Mouse (Mus musculus): ENCODE measurements at regions not wholly inside any gene's neighbourhood (a gene's known extent, or its start where the extent isn't known, plus 50 kb on each side); places are given as distances from the start of the nearest gene placed in this dataset.

DNA sequence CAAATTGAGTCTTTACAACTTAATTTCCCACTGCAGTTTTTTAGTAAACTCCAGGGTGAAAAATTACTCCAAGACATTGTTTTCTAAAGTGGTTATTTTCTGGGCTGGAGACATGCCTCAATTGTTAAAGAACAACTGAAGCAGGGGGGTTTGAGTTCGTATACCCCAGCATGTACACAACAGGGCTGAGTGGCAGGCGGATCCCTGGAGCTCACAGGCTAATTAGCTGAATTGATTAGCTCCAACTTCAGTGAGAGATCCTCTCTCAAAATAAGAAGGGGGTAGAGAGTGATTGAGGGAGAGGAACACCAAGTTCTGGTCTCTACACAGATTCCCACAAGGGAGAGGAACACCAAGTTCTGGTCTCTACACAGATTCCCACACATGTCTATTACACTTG is 164.2 kb downstream of the Wdr20rt start:
- WGBS: 86% methylated on average over 2 of the region's 2 CpGs
- TF ChIP-seq POLR2A (IDR thresholded peaks at IDR 0.05; ENCODE audit: low read depth, low read length): no peak
- no peak for TF ChIP-seq CTCF (conservative IDR thresholded peaks at IDR 0.05; ENCODE audit: insufficient read depth, insufficient read length, low read depth, low read length)
- Histone ChIP-seq H3K27me3 (replicated peaks; ENCODE audit: control insufficient read depth, insufficient read depth, low read length) (no peaks in the 10 kb centered on the region), H3K4me1 (ENCODE audit: control insufficient read depth, insufficient read depth, low read length) (no peaks in the 10 kb centered on the region), H3K27ac (ENCODE audit: insufficient read depth, low read depth, low read length) (no peak overlapping the region), H3K4me3 (ENCODE audit: insufficient read depth, low read depth, low read length) (no peak overlapping the region), H3K36me3 (ENCODE audit: control insufficient read depth, insufficient read depth, low read length) (no peaks in the 10 kb centered on the region)
- DNase-seq: no peak

DNA sequence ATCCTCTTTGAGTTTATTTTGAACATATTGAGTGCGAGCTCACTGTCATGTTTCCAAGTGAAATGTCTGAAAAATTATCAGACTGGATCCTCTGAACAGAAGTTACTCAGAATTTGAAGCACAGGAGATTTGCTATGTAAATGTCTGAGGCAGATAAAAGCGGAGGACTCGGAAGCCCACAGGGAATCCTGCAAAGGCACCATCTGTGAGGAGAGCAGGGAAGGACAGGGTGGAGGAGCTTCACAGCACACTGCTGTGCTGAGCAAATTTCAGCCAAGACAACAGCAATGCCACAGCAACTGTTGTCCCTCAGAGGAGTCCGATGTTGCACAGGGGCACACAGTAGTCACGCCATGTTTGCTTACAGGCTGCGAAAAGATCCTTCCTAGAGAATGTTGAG is 165.0 kb downstream of the Wdr20rt start:
- Histone ChIP-seq H3K27ac (ENCODE audit: insufficient read depth, low read depth, low read length) (no peak overlapping the region), H3K27me3 (replicated peaks; ENCODE audit: control insufficient read depth, insufficient read depth, low read length) (no peaks in the 10 kb centered on the region), H3K4me1 (ENCODE audit: control insufficient read depth, insufficient read depth, low read length) (no peaks in the 10 kb centered on the region), H3K4me3 (ENCODE audit: insufficient read depth, low read depth, low read length) (no peak overlapping the region), H3K36me3 (ENCODE audit: control insufficient read depth, insufficient read depth, low read length) (no peaks in the 10 kb centered on the region)
- TF ChIP-seq POLR2A (IDR thresholded peaks at IDR 0.05; ENCODE audit: low read depth, low read length) (no peak), CTCF (conservative IDR thresholded peaks at IDR 0.05; ENCODE audit: insufficient read depth, insufficient read length, low read depth, low read length) (no peak)
- WGBS: 95% methylated on average over 6 of the region's 6 CpGs
- no peak for DNase-seq

DNA sequence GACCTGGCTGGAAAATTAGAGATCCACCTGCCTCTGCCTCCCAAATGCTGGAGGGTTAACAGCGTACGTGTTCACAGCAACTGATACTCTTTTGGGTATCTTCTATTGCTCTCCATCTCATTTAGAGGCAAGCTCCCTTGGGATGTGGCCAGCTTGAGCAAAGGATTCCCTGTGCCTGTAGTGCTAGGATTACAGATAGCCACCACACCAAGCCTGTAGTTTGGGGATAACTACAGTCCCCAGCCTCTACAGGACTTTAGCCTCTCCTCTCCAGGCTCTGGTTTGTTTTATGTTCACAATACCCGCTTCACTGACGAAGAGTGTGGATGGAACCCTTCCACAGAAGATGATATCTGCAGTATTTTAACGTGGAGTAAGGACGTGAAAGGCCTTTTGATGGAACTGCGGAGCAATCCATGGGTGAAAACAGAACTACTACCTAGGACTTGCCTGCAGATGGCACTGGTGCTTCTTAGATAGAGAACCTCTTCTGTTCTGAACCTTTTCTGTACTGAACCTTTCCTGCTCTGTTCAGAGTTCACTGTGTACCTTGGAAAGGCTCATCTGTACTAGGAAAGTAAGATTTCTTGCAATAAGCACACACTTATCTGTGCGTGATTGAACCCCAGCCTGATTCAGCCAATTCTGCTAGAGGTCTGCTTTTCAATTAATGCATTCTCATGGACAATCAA is 176.6 kb downstream of the Wdr20rt start:
- H3K27me3 ChIP-seq (replicated peaks; ENCODE audit: control insufficient read depth, insufficient read depth, low read length): no peaks in the 10 kb centered on the region
- no peaks in the 10 kb centered on the region for H3K36me3 ChIP-seq (ENCODE audit: control insufficient read depth, insufficient read depth, low read length)
- peak; percentile 48 for DNase-seq
- H3K4me3 ChIP-seq (ENCODE audit: insufficient read depth, low read depth, low read length): no peak overlapping the region
- 38% methylated on average over 8 of the region's 8 CpGs for WGBS
- H3K27ac ChIP-seq (ENCODE audit: insufficient read depth, low read depth, low read length): no peak overlapping the region
- no peaks in the 10 kb centered on the region for H3K4me1 ChIP-seq (ENCODE audit: control insufficient read depth, insufficient read depth, low read length)
- TF ChIP-seq CTCF (conservative IDR thresholded peaks at IDR 0.05; ENCODE audit: insufficient read depth, insufficient read length, low read depth, low read length) (peak; percentile 43; the same call in 1 of the 2 replicates), POLR2A (IDR thresholded peaks at IDR 0.05; ENCODE audit: low read depth, low read length) (no peak)

DNA sequence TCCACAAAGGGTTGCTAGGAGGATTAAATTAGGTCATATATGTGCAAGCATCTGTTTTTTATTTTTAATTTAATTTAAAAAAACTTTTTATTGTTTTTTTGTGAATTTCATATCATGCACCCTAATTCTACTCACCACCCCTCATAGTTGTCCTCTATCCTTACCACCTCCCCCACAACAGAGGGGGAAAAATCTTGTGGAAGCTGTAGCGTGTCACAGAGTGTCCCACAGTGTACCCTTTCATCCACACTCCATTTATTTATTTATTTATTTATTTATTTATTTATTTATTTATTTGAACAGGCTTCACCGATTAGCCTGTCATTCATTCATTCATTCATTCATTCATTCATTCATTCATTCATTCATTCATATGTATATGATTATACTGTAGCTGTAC is 177.8 kb downstream of the Wdr20rt start:
- Histone ChIP-seq H3K4me3 (ENCODE audit: insufficient read depth, low read depth, low read length) (no peak overlapping the region), H3K36me3 (ENCODE audit: control insufficient read depth, insufficient read depth, low read length) (no peaks in the 10 kb centered on the region), H3K4me1 (ENCODE audit: control insufficient read depth, insufficient read depth, low read length) (no peaks in the 10 kb centered on the region), H3K27me3 (replicated peaks; ENCODE audit: control insufficient read depth, insufficient read depth, low read length) (no peaks in the 10 kb centered on the region), H3K27ac (ENCODE audit: insufficient read depth, low read depth, low read length) (no peak overlapping the region)
- 88% methylated on average over 2 of the region's 2 CpGs for WGBS
- TF ChIP-seq POLR2A (IDR thresholded peaks at IDR 0.05; ENCODE audit: low read depth, low read length): no peak
- no peak for TF ChIP-seq CTCF (conservative IDR thresholded peaks at IDR 0.05; ENCODE audit: insufficient read depth, insufficient read length, low read depth, low read length)
- no peak for DNase-seq

DNA sequence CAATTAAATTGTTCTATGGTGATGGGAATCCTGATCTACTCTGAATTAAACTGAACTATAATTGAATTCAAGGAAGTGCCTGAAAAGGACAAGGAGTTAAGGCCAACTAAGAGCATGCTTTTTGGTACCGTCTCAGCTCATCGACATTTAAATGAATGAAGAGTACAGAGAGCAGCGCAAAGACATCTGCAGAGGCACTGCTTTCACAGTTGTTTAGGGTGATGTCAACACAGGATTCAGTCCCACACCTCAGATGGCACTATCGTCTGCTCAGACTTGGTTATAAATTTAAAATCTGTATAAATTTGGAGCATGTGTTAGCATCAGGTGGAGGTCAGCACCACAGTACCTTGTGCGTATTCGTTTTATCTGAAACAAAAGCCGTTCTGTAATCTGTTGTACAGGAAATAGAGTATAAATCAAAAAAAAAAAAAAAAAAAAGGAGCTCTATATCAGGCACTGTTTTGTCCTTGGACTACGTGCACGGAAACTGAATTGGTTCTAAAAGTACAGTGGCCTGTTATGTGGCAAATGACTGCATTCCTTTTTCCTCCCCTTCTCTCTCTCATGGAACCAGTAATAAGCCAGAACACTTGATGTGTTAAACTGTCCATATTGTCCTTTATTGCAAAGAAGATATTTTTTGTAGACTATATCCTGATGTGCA is 187.8 kb downstream of the Wdr20rt start:
- 60% methylated on average over 9 of the region's 9 CpGs for WGBS
- H3K27me3 ChIP-seq (replicated peaks; ENCODE audit: control insufficient read depth, insufficient read depth, low read length): no peaks in the 10 kb centered on the region
- TF ChIP-seq CTCF (conservative IDR thresholded peaks at IDR 0.05; ENCODE audit: insufficient read depth, insufficient read length, low read depth, low read length) (no peak), POLR2A (IDR thresholded peaks at IDR 0.05; ENCODE audit: low read depth, low read length) (no peak)
- no peak overlapping the region for H3K4me3 ChIP-seq (ENCODE audit: insufficient read depth, low read depth, low read length)
- no peak for DNase-seq
- no peaks in the 10 kb centered on the region for H3K4me1 ChIP-seq (ENCODE audit: control insufficient read depth, insufficient read depth, low read length)
- no peaks in the 10 kb centered on the region for H3K36me3 ChIP-seq (ENCODE audit: control insufficient read depth, insufficient read depth, low read length)
- no peak overlapping the region for H3K27ac ChIP-seq (ENCODE audit: insufficient read depth, low read depth, low read length)

DNA sequence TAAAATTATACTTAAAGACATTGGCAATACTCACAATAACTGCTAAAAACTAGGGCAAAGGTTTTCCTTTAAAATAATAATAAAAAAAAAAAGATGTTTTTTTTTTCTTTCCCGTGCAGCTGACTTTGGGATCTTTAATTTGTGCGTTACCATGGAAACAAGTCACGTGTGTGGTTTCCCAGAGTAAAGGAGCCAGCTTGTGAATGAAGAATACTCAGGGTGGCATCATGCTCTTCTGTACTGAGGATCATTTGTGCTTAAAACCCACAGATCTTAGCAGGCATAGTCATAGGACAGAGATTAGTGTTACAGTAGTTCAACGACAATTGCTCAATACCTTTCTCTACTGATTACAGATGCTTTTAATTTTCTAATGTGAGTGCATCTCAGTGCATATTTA is 189.1 kb downstream of the Wdr20rt start:
- DNase-seq: no peak
- WGBS: 65% methylated on average over 4 of the region's 4 CpGs
- H3K36me3 ChIP-seq (ENCODE audit: control insufficient read depth, insufficient read depth, low read length): no peaks in the 10 kb centered on the region
- H3K4me1 ChIP-seq (ENCODE audit: control insufficient read depth, insufficient read depth, low read length): no peaks in the 10 kb centered on the region
- no peak overlapping the region for H3K27ac ChIP-seq (ENCODE audit: insufficient read depth, low read depth, low read length)
- H3K4me3 ChIP-seq (ENCODE audit: insufficient read depth, low read depth, low read length): no peak overlapping the region
- TF ChIP-seq POLR2A (IDR thresholded peaks at IDR 0.05; ENCODE audit: low read depth, low read length) (no peak), CTCF (conservative IDR thresholded peaks at IDR 0.05; ENCODE audit: insufficient read depth, insufficient read length, low read depth, low read length) (no peak)
- no peaks in the 10 kb centered on the region for H3K27me3 ChIP-seq (replicated peaks; ENCODE audit: control insufficient read depth, insufficient read depth, low read length)

DNA sequence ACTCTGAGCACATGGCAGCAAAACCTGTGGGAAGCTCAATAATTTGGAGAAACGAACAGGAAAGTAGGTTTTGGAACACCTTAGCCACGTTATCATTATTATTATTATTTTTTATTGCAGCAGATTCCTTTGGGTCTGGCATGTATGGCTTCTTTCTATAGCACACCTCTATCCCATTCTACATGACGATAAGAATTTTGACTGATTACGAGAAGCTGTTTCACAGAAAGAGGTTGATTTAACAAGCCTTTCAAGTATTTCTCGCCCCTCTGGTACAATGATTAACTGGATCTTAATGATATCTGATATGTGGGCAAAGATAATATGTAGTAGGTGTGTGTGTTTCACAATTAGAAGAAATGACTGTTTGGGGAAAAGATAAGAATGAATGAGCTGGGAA is 191.6 kb downstream of the Wdr20rt start:
- Histone ChIP-seq H3K4me3 (ENCODE audit: insufficient read depth, low read depth, low read length) (no peak overlapping the region), H3K27me3 (replicated peaks; ENCODE audit: control insufficient read depth, insufficient read depth, low read length) (no peaks in the 10 kb centered on the region), H3K4me1 (ENCODE audit: control insufficient read depth, insufficient read depth, low read length) (no peaks in the 10 kb centered on the region), H3K36me3 (ENCODE audit: control insufficient read depth, insufficient read depth, low read length) (no peaks in the 10 kb centered on the region), H3K27ac (ENCODE audit: insufficient read depth, low read depth, low read length) (no peak overlapping the region)
- 65% methylated on average over 5 of the region's 5 CpGs for WGBS
- TF ChIP-seq CTCF (conservative IDR thresholded peaks at IDR 0.05; ENCODE audit: insufficient read depth, insufficient read length, low read depth, low read length) (no peak), POLR2A (IDR thresholded peaks at IDR 0.05; ENCODE audit: low read depth, low read length) (no peak)
- DNase-seq: no peak
